Mouse (Mus musculus) bone marrow macrophage, adult 2 months (primary cell): Measurements from ENCODE around the gene C2cd3.

Experiments
- CTCF ChIP-seq: IDR thresholded peaks from 2 replicates; pipeline ENCODE4 v1.5.1; 2012; ENCODE audit warnings: low read depth, mild to moderate bottlenecking, low read length, moderate library complexity
- POLR2A ChIP-seq: IDR thresholded peaks from 2 replicates; pipeline ENCODE4 v1.6.1; 2012; ENCODE audit warnings: mild to moderate bottlenecking, low read depth, low read length, borderline replicate concordance

DNA sequence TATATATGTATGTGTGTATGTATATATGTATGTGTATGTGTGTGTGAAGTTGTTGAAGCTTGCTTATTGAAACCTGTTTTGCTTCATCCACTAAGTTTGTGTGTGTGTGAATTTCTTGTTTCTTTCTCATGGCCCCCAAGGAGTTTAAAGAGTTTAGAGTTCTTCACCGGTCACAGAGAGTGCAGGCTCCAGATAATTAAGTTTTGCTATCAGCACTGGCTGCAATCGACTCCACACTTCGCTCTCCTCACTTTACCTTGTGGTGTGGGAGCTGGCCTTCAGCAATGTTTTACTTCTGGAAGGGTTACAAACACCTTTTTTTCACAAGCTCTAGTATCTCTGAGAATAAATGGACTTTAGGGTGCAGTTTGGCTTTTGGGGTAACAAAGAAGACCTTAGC is 40.8 kb upstream of the C2cd3 start:
- TF ChIP-seq POLR2A = no peak
- no peak for TF ChIP-seq CTCF
